Mouse (Mus musculus) gastrocnemius, postnatal 14 days (tissue): ENCODE results near the gene Mindy1. TPM values are rescaled to one million over a fixed set of nuclear protein-coding genes. Genes with fewer than 3 reads are reported as not detected.

ENCODE experiments used
- total RNA-seq, 2 experiments: library from RNA; stranded (reverse); gene quantifications; 2 replicates each; pipeline ENCODE4 v1.2.3; 2021

Mindy1 gene
- total RNA-seq, 2 experiments from 2014 or later: 19.6 to 22.5 TPM

Other genes with a start within 250 kb of the Mindy1 start
- 100 to 1,000 TPM; 155 to 162 TPM for gene Psmd4, start 238.7 kb upstream of the Mindy1 start, total RNA-seq
- 10 to 100 TPM; 17.4 to 18.9 TPM for gene Pip5k1a, start 174.4 kb upstream of the Mindy1 start, total RNA-seq
- 10 to 100 TPM; 29.6 to 41.0 TPM for gene Vps72, start 170.3 kb upstream of the Mindy1 start, total RNA-seq
- gene Tmod4, start 156.9 kb upstream of the Mindy1 start, total RNA-seq: 100 to 1,000 TPM; 511 to 517 TPM
- gene Scnm1, start 147.3 kb upstream of the Mindy1 start, total RNA-seq: 10 to 100 TPM; 31.8 to 40.5 TPM
- 1 to 10 TPM; 7.4 to 8.4 TPM for gene Lysmd1, start 147.3 kb upstream of the Mindy1 start, total RNA-seq
- under 1 TPM; 0.82 to 0.92 TPM for gene Tnfaip8l2, start 139.0 kb upstream of the Mindy1 start, total RNA-seq
- 100 to 1,000 TPM in 1 of 2 experiments, 10 to 100 TPM in 1; 97.1 to 106 TPM for gene Sema6c, start 120.9 kb upstream of the Mindy1 start, total RNA-seq
- gene Gabpb2, start 63.4 kb upstream of the Mindy1 start, total RNA-seq: 1 to 10 TPM; 7.3 to 8.1 TPM
- 10 to 100 TPM; 18.8 to 24.5 TPM for gene Cdc42se1, start 52.6 kb upstream of the Mindy1 start, total RNA-seq
- 10 to 100 TPM; 41.2 to 43.5 TPM for gene Mllt11, start 49.2 kb upstream of the Mindy1 start, total RNA-seq
- under 1 TPM in 1 of 2 experiments, not detected in 1; 0.16 TPM for gene Gm128, start 39.7 kb upstream of the Mindy1 start, total RNA-seq
- not detected for gene Bnipl, start 30.2 kb upstream of the Mindy1 start, total RNA-seq
- 10 to 100 TPM; 35.3 to 35.6 TPM for gene Prune1, start 731 bp downstream of the Mindy1 start, total RNA-seq
- gene Anxa9, start 25.8 kb downstream of the Mindy1 start, total RNA-seq: under 1 TPM; 0.18 to 0.27 TPM
- 10 to 100 TPM; 27.8 to 33.2 TPM for gene Cers2, start 33.4 kb downstream of the Mindy1 start, total RNA-seq
- gene Setdb1, start 75.9 kb downstream of the Mindy1 start, total RNA-seq: 10 to 100 TPM; 10.4 to 12.8 TPM
- not detected for gene 4930558C23Rik, start 121.5 kb downstream of the Mindy1 start, total RNA-seq
- gene Arnt, start 153.0 kb downstream of the Mindy1 start, total RNA-seq: 10 to 100 TPM; 38.8 to 39.3 TPM
- gene Ctsk, start 217.9 kb downstream of the Mindy1 start, total RNA-seq: 10 to 100 TPM; 19.3 to 21.5 TPM
- 1 to 10 TPM; 3.5 to 3.8 TPM for gene Ctss, start 245.4 kb downstream of the Mindy1 start, total RNA-seq